Mouse (Mus musculus): ENCODE results near the gene Otulin. TPM values are rescaled to one million over a fixed set of nuclear protein-coding genes. Genes with fewer than 3 reads are reported as not detected.

Otulin gene
- polyA plus RNA-seq, 1 experiment from 2014 or later, result 28.7 TPM

GRCm38 (mm10) chr15:27625014-27625889, 5.2 kb downstream of the Otulin start:
- H3K27ac ChIP-seq, result no peak overlapping the region
- H3K36me3 ChIP-seq, result peaks cover 33% of the 10 kb centered on the region
- H3K4me1 ChIP-seq, result peaks cover 17% of the 10 kb centered on the region
- ATAC-seq (ENCODE audit: low FRiP score, low read depth), result no peak
- no peak overlapping the region for H3K4me2 ChIP-seq (replicated peaks)
- H3K9me3 ChIP-seq, result no peaks in the 10 kb centered on the region
- no peak overlapping the region for H3K9ac ChIP-seq
- H3K27me3 ChIP-seq, result no peaks in the 10 kb centered on the region
- H3K4me3 ChIP-seq, result no peak overlapping the region
- WGBS, result 86% methylated on average over 13 of the region's 13 CpGs

- Histone ChIP-seq H3K36me3 (peaks cover 44% of the 10 kb centered on the region), H3K27ac (no peak overlapping the region), H3K27me3 (no peaks in the 10 kb centered on the region), H3K9ac (no peak overlapping the region), H3K4me3 (no peak overlapping the region), H3K4me2 (replicated peaks) (no peak overlapping the region), H3K4me1 (no peaks in the 10 kb centered on the region), H3K9me3 (no peaks in the 10 kb centered on the region)
- no peak for ATAC-seq (ENCODE audit: low FRiP score, low read depth)
- 96% methylated on average over 6 of the region's 6 CpGs for WGBS
These were observed 7.2 kb downstream of the Otulin start for GRCm38 (mm10) chr15:27623286-27623685.

GRCm38 (mm10) chr15:27620475-27621185, 9.9 kb downstream of the Otulin start:
- H3K36me3 ChIP-seq, result peaks cover 54% of the 10 kb centered on the region
- H3K4me3 ChIP-seq, result no peak overlapping the region
- 87% methylated on average over 6 of the region's 6 CpGs for WGBS
- H3K4me1 ChIP-seq, result no peaks in the 10 kb centered on the region
- no peaks in the 10 kb centered on the region for H3K9me3 ChIP-seq
- H3K27me3 ChIP-seq, result no peaks in the 10 kb centered on the region
- H3K4me2 ChIP-seq (replicated peaks), result no peak overlapping the region
- ATAC-seq (ENCODE audit: low FRiP score, low read depth), result no peak
- no peak overlapping the region for H3K27ac ChIP-seq
- H3K9ac ChIP-seq, result no peak overlapping the region

- H3K4me1 ChIP-seq, result no peaks in the 10 kb centered on the region
- no peak overlapping the region for H3K9ac ChIP-seq
- no peaks in the 10 kb centered on the region for H3K9me3 ChIP-seq
- whole genome bisulfite sequencing, result 62% methylated on average over 3 of the region's 3 CpGs
- H3K4me3 ChIP-seq, result no peak overlapping the region
- H3K4me2 ChIP-seq (replicated peaks), result no peak overlapping the region
- ATAC-seq (ENCODE audit: low FRiP score, low read depth), result no peak
- no peaks in the 10 kb centered on the region for H3K27me3 ChIP-seq
- no peak overlapping the region for H3K27ac ChIP-seq
- peaks cover 53% of the 10 kb centered on the region for H3K36me3 ChIP-seq
These were observed 10.8 kb downstream of the Otulin start for GRCm38 (mm10) chr15:27619683-27620082.

- ATAC-seq (ENCODE audit: low FRiP score, low read depth), result no peak
- H3K4me2 ChIP-seq (replicated peaks), result no peak overlapping the region
- no peaks in the 10 kb centered on the region for H3K9me3 ChIP-seq
- 76% methylated on average over 6 of the region's 6 CpGs for WGBS
- H3K4me1 ChIP-seq, result no peaks in the 10 kb centered on the region
- H3K9ac ChIP-seq, result no peak overlapping the region
- H3K27ac ChIP-seq, result no peak overlapping the region
- peaks cover 58% of the 10 kb centered on the region for H3K36me3 ChIP-seq
- H3K27me3 ChIP-seq, result no peaks in the 10 kb centered on the region
- H3K4me3 ChIP-seq, result no peak overlapping the region
These were observed 11.5 kb downstream of the Otulin start for GRCm38 (mm10) chr15:27618778-27619533.

- 74% methylated on average over 3 of the region's 3 CpGs for WGBS
- no peak for ATAC-seq (ENCODE audit: low FRiP score, low read depth)
- Histone ChIP-seq H3K4me3 (no peak overlapping the region), H3K36me3 (peaks cover 47% of the 10 kb centered on the region), H3K27ac (no peak overlapping the region), H3K27me3 (no peaks in the 10 kb centered on the region), H3K4me2 (replicated peaks) (no peak overlapping the region), H3K9ac (no peak overlapping the region), H3K4me1 (no peaks in the 10 kb centered on the region), H3K9me3 (no peaks in the 10 kb centered on the region)
These were observed 13.3 kb downstream of the Otulin start for GRCm38 (mm10) chr15:27617227-27617626.

GRCm38 (mm10) chr15:27616159-27616558, 14.3 kb downstream of the Otulin start:
- no peaks in the 10 kb centered on the region for H3K4me1 ChIP-seq
- no peaks in the 10 kb centered on the region for H3K9me3 ChIP-seq
- peaks cover 47% of the 10 kb centered on the region for H3K36me3 ChIP-seq
- H3K9ac ChIP-seq, result no peak overlapping the region
- no peak overlapping the region for H3K27ac ChIP-seq
- H3K27me3 ChIP-seq, result no peaks in the 10 kb centered on the region
- H3K4me3 ChIP-seq, result no peak overlapping the region
- ATAC-seq (ENCODE audit: low FRiP score, low read depth), result no peak
- 81% methylated on average over 4 of the region's 4 CpGs for WGBS
- H3K4me2 ChIP-seq (replicated peaks), result no peak overlapping the region

GRCm38 (mm10) chr15:27613255-27613654, 17.2 kb downstream of the Otulin start:
- no peak overlapping the region for H3K4me3 ChIP-seq
- H3K27me3 ChIP-seq, result no peaks in the 10 kb centered on the region
- peaks cover 42% of the 10 kb centered on the region for H3K36me3 ChIP-seq
- no peaks in the 10 kb centered on the region for H3K9me3 ChIP-seq
- peaks cover 13% of the 10 kb centered on the region for H3K4me1 ChIP-seq
- no peak for ATAC-seq (ENCODE audit: low FRiP score, low read depth)
- H3K27ac ChIP-seq, result no peak overlapping the region
- no peak overlapping the region for H3K9ac ChIP-seq
- H3K4me2 ChIP-seq (replicated peaks), result no peak overlapping the region
- 88% methylated on average over 4 of the region's 4 CpGs for WGBS

GRCm38 (mm10) chr15:27612533-27613221, 17.8 kb downstream of the Otulin start:
- 57% methylated on average over 6 of the region's 6 CpGs for WGBS

GRCm38 (mm10) chr15:27609554-27609953, 20.9 kb downstream of the Otulin start:
- Histone ChIP-seq H3K36me3 (peaks cover 44% of the 10 kb centered on the region), H3K4me1 (peaks cover 13% of the 10 kb centered on the region), H3K27me3 (no peaks in the 10 kb centered on the region), H3K9me3 (no peaks in the 10 kb centered on the region), H3K4me3 (no peak overlapping the region), H3K27ac (no peak overlapping the region), H3K9ac (no peak overlapping the region), H3K4me2 (replicated peaks) (no peak overlapping the region)
- no peak; the same call in 1 of the 2 replicates for ATAC-seq (ENCODE audit: low FRiP score, low read depth)
- WGBS, result 46% methylated on average over 4 of the region's 4 CpGs

More at GRCm38 (mm10) chr15:27612533-27613221, 17.8 kb downstream of the Otulin start:
- H3K4me3 ChIP-seq, result no peak overlapping the region
- ATAC-seq (ENCODE audit: low FRiP score, low read depth), result no peak
- H3K27ac ChIP-seq, result no peak overlapping the region
- H3K9me3 ChIP-seq, result no peaks in the 10 kb centered on the region
- H3K9ac ChIP-seq, result no peak overlapping the region
- H3K36me3 ChIP-seq, result peaks cover 42% of the 10 kb centered on the region
- peaks cover 13% of the 10 kb centered on the region for H3K4me1 ChIP-seq
- no peak overlapping the region for H3K4me2 ChIP-seq (replicated peaks)
- no peaks in the 10 kb centered on the region for H3K27me3 ChIP-seq

- peaks cover 13% of the 10 kb centered on the region for H3K4me1 ChIP-seq
- WGBS, result 78% methylated on average over 3 of the region's 3 CpGs
- H3K27ac ChIP-seq, result no peak overlapping the region
- no peak overlapping the region for H3K4me2 ChIP-seq (replicated peaks)
- H3K36me3 ChIP-seq, result peaks cover 59% of the 10 kb centered on the region
- no peaks in the 10 kb centered on the region for H3K9me3 ChIP-seq
- H3K27me3 ChIP-seq, result no peaks in the 10 kb centered on the region
- no peak overlapping the region for H3K9ac ChIP-seq
- H3K4me3 ChIP-seq, result no peak overlapping the region
- no peak for ATAC-seq (ENCODE audit: low FRiP score, low read depth)
These were observed 25.2 kb downstream of the Otulin start for GRCm38 (mm10) chr15:27605252-27605651.

Data from limb, embryonic 13.5 days (tissue).